Mouse (Mus musculus) liver, adult 2 months (tissue): Measurements from ENCODE around the gene Kcnk3. TPM values are rescaled to one million over a fixed set of nuclear protein-coding genes. Genes with fewer than 3 reads are reported as not detected.

ENCODE experiments used
- DNase-seq: peaks from one replicate; pipeline ENCODE4 v3.0.0-alpha.2; 2011; ENCODE audit warnings: low read depth, low spot score; ENCODE audit errors: extremely low read depth
- H3K27ac ChIP-seq: fragments of 200-500 bp; replicated peaks from 2 replicates; pipeline ENCODE4 v1.5.1; 2012; ENCODE audit warnings: low read depth, mild to moderate bottlenecking, control low read depth, inconsistent platforms, low read length; ENCODE audit not compliant: insufficient read depth
- H3K27me3 ChIP-seq: fragments of 200-500 bp; 2 replicates; pipeline ENCODE4 v1.6.1; 2012; ENCODE audit warnings: mild to moderate bottlenecking, moderate library complexity, low read length, inconsistent platforms; ENCODE audit not compliant: control insufficient read depth, insufficient read depth
- H3K36me3 ChIP-seq: fragments of 200-500 bp; 2 replicates; pipeline ENCODE4 v1.6.1; 2012; ENCODE audit warnings: low read length, inconsistent platforms; ENCODE audit not compliant: control insufficient read depth, insufficient read depth
- H3K4me1 ChIP-seq: fragments of 200-500 bp; 2 replicates; pipeline ENCODE4 v1.6.1; 2011; ENCODE audit warnings: low read length; ENCODE audit not compliant: control insufficient read depth, insufficient read depth
- H3K4me3 ChIP-seq: fragments of 200-500 bp; 2 replicates; pipeline ENCODE4 v1.5.1; 2011; ENCODE audit warnings: low read depth, mild to moderate bottlenecking, control low read depth, low read length, moderate library complexity; ENCODE audit not compliant: insufficient read depth
- H3K79me2 ChIP-seq: fragments of 200-500 bp; 2 replicates; pipeline ENCODE4 v1.6.1; 2012; ENCODE audit warnings: inconsistent platforms, mild to moderate bottlenecking, low read length, moderate library complexity; ENCODE audit not compliant: control insufficient read depth, insufficient read depth
- H3K9ac ChIP-seq: fragments of 200-500 bp; 2 replicates; pipeline ENCODE4 v1.6.1; 2012; ENCODE audit warnings: low read depth, mild to moderate bottlenecking, control low read depth, inconsistent platforms, low read length
- CTCF ChIP-seq: fragments of 200-500 bp; IDR thresholded peaks from 2 replicates; pipeline ENCODE4 v1.5.1; 2011; ENCODE audit warnings: low read depth, low read length, control low read depth
- POLR2A ChIP-seq: fragments of 200-500 bp; IDR thresholded peaks from 2 replicates; pipeline ENCODE4 v1.6.1; 2011; ENCODE audit warnings: low read length, control low read depth; ENCODE audit not compliant: insufficient read depth; ENCODE audit errors: extremely low read depth
- WGBS: fragments of 180-500 bp; shearing (Covaris S2); methylation state at CpG from one replicate; pipeline ENCODE4 v1.1.7; 2018; 5-methylcytosine and 5-hydroxymethylcytosine counted together
- polyA plus RNA-seq: library from polyadenylated mRNA; depleted of rRNA; stranded (reverse); fragments of >200 nt; gene quantifications from 2 replicates; pipeline ENCODE4 v1.2.3, GENCODE M21; 2012
- total RNA-seq: library from RNA; depleted of rRNA; stranded (reverse); fragments of >200 nt; gene quantifications from 2 replicates; pipeline ENCODE4 v1.2.3, GENCODE M21; 2014

Kcnk3 gene
- total and polyA plus RNA-seq, 2 experiments: 0.18 to 0.61 TPM

GRCm38 (mm10) chr5:30655526-30656195 lies 67.7 kb downstream of the Kcnk3 start:
- 83% methylated on average over 6 of the region's 6 CpGs for WGBS
- H3K79me2 ChIP-seq: no peaks in the 10 kb centered on the region
- H3K9ac ChIP-seq: no peak overlapping the region
- no peaks in the 10 kb centered on the region for H3K27me3 ChIP-seq
- H3K27ac ChIP-seq: no peak overlapping the region
- no peak overlapping the region for H3K4me3 ChIP-seq
- no peaks in the 10 kb centered on the region for H3K36me3 ChIP-seq
- no peak for DNase-seq
- TF ChIP-seq CTCF: no peak
- TF ChIP-seq POLR2A: no peak
- no peaks in the 10 kb centered on the region; the same call in 1 of the 2 replicates for H3K4me1 ChIP-seq

- DNase-seq: no peak
- Histone ChIP-seq H3K27me3 (no peaks in the 10 kb centered on the region), H3K79me2 (no peaks in the 10 kb centered on the region), H3K4me3 (no peak overlapping the region), H3K9ac (no peak overlapping the region), H3K4me1 (no peaks in the 10 kb centered on the region; the same call in 1 of the 2 replicates), H3K36me3 (no peaks in the 10 kb centered on the region), H3K27ac (no peak overlapping the region)
- WGBS: 89% methylated on average over 4 of the region's 4 CpGs
- TF ChIP-seq POLR2A (no peak), CTCF (no peak)
These were observed 71.1 kb downstream of the Kcnk3 start for GRCm38 (mm10) chr5:30659042-30659441.

- WGBS: 100% methylated on average over 1 of the region's 1 CpGs
- no peaks in the 10 kb centered on the region for H3K27me3 ChIP-seq
- TF ChIP-seq POLR2A (no peak), CTCF (no peak)
- no peaks in the 10 kb centered on the region; the same call in 1 of the 2 replicates for H3K4me1 ChIP-seq
- H3K4me3 ChIP-seq: no peak overlapping the region
- DNase-seq: no peak
- H3K79me2 ChIP-seq: no peaks in the 10 kb centered on the region
- no peak overlapping the region for H3K27ac ChIP-seq
- no peak overlapping the region for H3K9ac ChIP-seq
- H3K36me3 ChIP-seq: no peaks in the 10 kb centered on the region
These were observed 72.3 kb downstream of the Kcnk3 start for GRCm38 (mm10) chr5:30660278-30660677.

GRCm38 (mm10) chr5:30660813-30661212 lies 72.8 kb downstream of the Kcnk3 start:
- TF ChIP-seq CTCF (no peak), POLR2A (no peak)
- 94% methylated on average over 5 of the region's 5 CpGs for WGBS
- Histone ChIP-seq H3K27me3 (no peaks in the 10 kb centered on the region), H3K9ac (no peak overlapping the region), H3K4me1 (peaks cover under 1% of the 10 kb centered on the region), H3K27ac (no peak overlapping the region), H3K79me2 (no peaks in the 10 kb centered on the region), H3K36me3 (no peaks in the 10 kb centered on the region), H3K4me3 (no peak overlapping the region)
- DNase-seq: no peak

- WGBS: 92% methylated on average over 9 of the region's 9 CpGs
These were observed 77.4 kb downstream of the Kcnk3 start for GRCm38 (mm10) chr5:30665360-30665759.

GRCm38 (mm10) chr5:30665968-30666367 lies 78.0 kb downstream of the Kcnk3 start:
- Histone ChIP-seq H3K79me2 (peaks cover 2% of the 10 kb centered on the region; the same call in 1 of the 2 replicates), H3K4me3 (no peak overlapping the region), H3K36me3 (no peaks in the 10 kb centered on the region), H3K27ac (peak overlapping the region; percentile 91), H3K9ac (peak overlapping the region; percentile 61; the same call in 1 of the 2 replicates), H3K27me3 (no peaks in the 10 kb centered on the region), H3K4me1 (peaks cover 4% of the 10 kb centered on the region)
- 3% methylated on average over 6 of the region's 6 CpGs for WGBS
- no peak for DNase-seq
- TF ChIP-seq POLR2A (no peak), CTCF (no peak)

More at GRCm38 (mm10) chr5:30665360-30665759, 77.4 kb downstream of the Kcnk3 start:
- no peaks in the 10 kb centered on the region for H3K36me3 ChIP-seq
- no peak overlapping the region for H3K4me3 ChIP-seq
- H3K9ac ChIP-seq: no peak overlapping the region
- peaks cover 2% of the 10 kb centered on the region; the same call in 1 of the 2 replicates for H3K79me2 ChIP-seq
- DNase-seq: no peak
- peaks cover 4% of the 10 kb centered on the region for H3K4me1 ChIP-seq
- H3K27ac ChIP-seq: no peak overlapping the region
- no peaks in the 10 kb centered on the region for H3K27me3 ChIP-seq
- no peak for TF ChIP-seq CTCF
- TF ChIP-seq POLR2A: no peak
